ENCODE assay signal across 6 mouse cellular contexts in genomic region chr12:111090801-111091200, GRCm38 (mm10).
"Had no signal": no experiment of that assay in that cellular context is flagged by ENCODE, and none has a peak within 500 bp of the region (broad histone marks: within the 10 kb centered on the region; RNA-seq: fewer than 3 reads in every experiment).

No protein-coding gene starts in this region.

- DNase-seq: liver, embryonic 13.5 days; lung, adult 2 months; lung, postnatal 36 days; right cerebral cortex, adult 18-20 months; right cerebral cortex, postnatal 25 days; thymus, postnatal 36 days had no signal
